Mouse (Mus musculus) liver, postnatal 0 days (tissue): ENCODE results near the gene Cckar.

Experiments
- CTCF ChIP-seq: sonication (generic); IDR thresholded peaks from 2 replicates; pipeline ENCODE4 v1.5.1; 2016; ENCODE audit warnings: antibody characterized with exemption, low read depth
- EP300 ChIP-seq: IDR thresholded peaks from 2 replicates; pipeline ENCODE4 v1.6.1; 2016; ENCODE audit warnings: antibody characterized with exemption, low read depth, mild to moderate bottlenecking

- TF ChIP-seq CTCF (no peak), EP300 (no peak)
Measured at GRCm38 (mm10) chr5:53697794-53698193, 9.7 kb downstream of the Cckar start.
